Mouse (Mus musculus) neural tube, embryonic 14.5 days (tissue): ENCODE measurements around the gene Atxn7l1. TPM values are rescaled to one million over a fixed set of nuclear protein-coding genes. Genes with fewer than 3 reads are reported as not detected.

Source experiments
- ATAC-seq: fragments of 200-750 bp; cut with Nextera tagmentation; 2 replicates; pipeline ENCODE4 v1.8.0; 2017; ENCODE audit warnings: low read depth, mild to moderate bottlenecking, moderate TSS enrichment, moderate library complexity
- H3K27ac ChIP-seq: fragments of 300-500 bp; sonication (generic); 2 replicates; pipeline ENCODE4 v1.5.1; 2014; ENCODE audit warnings: low read depth, mild to moderate bottlenecking, control low read depth, low read length, moderate library complexity, mixed read lengths
- H3K27me3 ChIP-seq: fragments of 300-500 bp; sonication (generic); 2 replicates; pipeline ENCODE4 v1.6.1; 2014; ENCODE audit warnings: low read length; ENCODE audit not compliant: control insufficient read depth, insufficient read depth
- H3K36me3 ChIP-seq: fragments of 300-500 bp; sonication (generic); 2 replicates; pipeline ENCODE4 v1.6.1; 2014; ENCODE audit warnings: low read length, mixed read lengths; ENCODE audit not compliant: control insufficient read depth, insufficient read depth
- H3K4me1 ChIP-seq: fragments of 300-500 bp; sonication (generic); 2 replicates; pipeline ENCODE4 v1.6.1; 2014; ENCODE audit warnings: low read length; ENCODE audit not compliant: control insufficient read depth, insufficient read depth
- H3K4me2 ChIP-seq: fragments of 300-500 bp; sonication (generic); 2 replicates; pipeline ENCODE4 v1.6.1; 2014; ENCODE audit warnings: mild to moderate bottlenecking, low read depth, low read length, control low read depth
- H3K4me3 ChIP-seq: fragments of 300-500 bp; sonication (generic); 2 replicates; pipeline ENCODE4 v1.5.1; 2014; ENCODE audit warnings: low read depth, low read length, control low read depth, mixed read lengths
- H3K9ac ChIP-seq: fragments of 300-500 bp; sonication (generic); replicated peaks from 2 replicates; pipeline ENCODE4 v1.6.1; 2014; ENCODE audit warnings: low read depth, mild to moderate bottlenecking, control low read depth, low read length, mixed read lengths
- H3K9me3 ChIP-seq: fragments of 300-500 bp; sonication (generic); 2 replicates; pipeline ENCODE4 v1.6.1; 2016; ENCODE audit warnings: low read length; ENCODE audit not compliant: control insufficient read depth
- WGBS: fragments of 180-500 bp; shearing (Covaris S2); extraction: QIAGEN DNeasy Blood & Tissue Kit; methylation state at CpG from one replicate; pipeline ENCODE4 v1.1.7; 2014; 5-methylcytosine and 5-hydroxymethylcytosine counted together
- polyA plus RNA-seq: library from polyadenylated mRNA; unstranded; fragments of >200 nt; fragmentation: Nextera tagmentation; extraction: Ambion mirVana; gene quantifications from 2 replicates; pipeline ENCODE4 v1.2.1, GENCODE M21; 2014

The Atxn7l1 gene
- polyA plus RNA-seq, 1 experiment from 2014 or later, result 35.1 TPM

GRCm38 (mm10) chr12:33288746-33289145, 141.3 kb downstream of the Atxn7l1 start:
- H3K27me3 ChIP-seq, result no peaks in the 10 kb centered on the region
- WGBS, result 54% methylated on average over 2 of the region's 2 CpGs
- no peaks in the 10 kb centered on the region for H3K9me3 ChIP-seq
- no peak overlapping the region for H3K4me3 ChIP-seq
- peaks cover 18% of the 10 kb centered on the region; the same call in 1 of the 2 replicates for H3K4me1 ChIP-seq
- no peak overlapping the region for H3K4me2 ChIP-seq
- H3K27ac ChIP-seq, result peak overlapping the region; percentile 39; the same call in 1 of the 2 replicates
- H3K36me3 ChIP-seq, result no peaks in the 10 kb centered on the region
- ATAC-seq, result no peak
- no peak overlapping the region for H3K9ac ChIP-seq

GRCm38 (mm10) chr12:33302070-33302469, 154.6 kb downstream of the Atxn7l1 start:
- H3K4me3 ChIP-seq, result peak overlapping the region; percentile 23
- H3K4me2 ChIP-seq, result peak overlapping the region; percentile 63
- H3K27me3 ChIP-seq, result no peaks in the 10 kb centered on the region
- 0 out of 2 replicates have a peak overlapping the region, but pooled peaks have one; percentile 32 for H3K9ac ChIP-seq
- H3K9me3 ChIP-seq, result no peaks in the 10 kb centered on the region
- H3K4me1 ChIP-seq, result peaks cover 15% of the 10 kb centered on the region; the same call in 1 of the 2 replicates
- H3K27ac ChIP-seq, result no peak overlapping the region
- WGBS, result under 1% methylated on average over 14 of the region's 14 CpGs
- H3K36me3 ChIP-seq, result no peaks in the 10 kb centered on the region
- ATAC-seq, result peak; percentile 74

GRCm38 (mm10) chr12:33302523-33303383, 155.3 kb downstream of the Atxn7l1 start:
- Histone ChIP-seq H3K27me3 (no peaks in the 10 kb centered on the region), H3K9ac (0 out of 2 replicates have a peak overlapping the region, but pooled peaks have one; percentile 21), H3K4me2 (peak overlapping the region; percentile 63), H3K4me3 (peak overlapping the region; percentile 23), H3K9me3 (no peaks in the 10 kb centered on the region), H3K4me1 (peaks cover 15% of the 10 kb centered on the region; the same call in 1 of the 2 replicates), H3K27ac (no peak overlapping the region), H3K36me3 (no peaks in the 10 kb centered on the region)
- peak; percentile 78 for ATAC-seq
- under 1% methylated on average over 29 of the region's 29 CpGs for WGBS

GRCm38 (mm10) chr12:33303384-33303770, 155.9 kb downstream of the Atxn7l1 start:
- WGBS, result 2% methylated on average over 9 of the region's 9 CpGs
- Histone ChIP-seq H3K27ac (no peak overlapping the region), H3K4me3 (peak overlapping the region; percentile 23; the same call in 1 of the 2 replicates), H3K36me3 (no peaks in the 10 kb centered on the region), H3K4me2 (peak overlapping the region; percentile 63), H3K4me1 (peaks cover 15% of the 10 kb centered on the region; the same call in 1 of the 2 replicates), H3K27me3 (no peaks in the 10 kb centered on the region), H3K9ac (no peak overlapping the region), H3K9me3 (no peaks in the 10 kb centered on the region)
- peak; percentile 50; the same call in 1 of the 2 replicates for ATAC-seq

GRCm38 (mm10) chr12:33305106-33305505, 157.6 kb downstream of the Atxn7l1 start:
- H3K4me3 ChIP-seq, result no peak overlapping the region
- H3K4me2 ChIP-seq, result no peak overlapping the region
- no peak overlapping the region for H3K27ac ChIP-seq
- no peaks in the 10 kb centered on the region for H3K36me3 ChIP-seq
- 97% methylated on average over 9 of the region's 9 CpGs for WGBS
- no peak for ATAC-seq
- H3K27me3 ChIP-seq, result no peaks in the 10 kb centered on the region
- H3K9me3 ChIP-seq, result no peaks in the 10 kb centered on the region
- H3K4me1 ChIP-seq, result peaks cover 15% of the 10 kb centered on the region; the same call in 1 of the 2 replicates
- no peak overlapping the region for H3K9ac ChIP-seq

GRCm38 (mm10) chr12:33306476-33306875, 159.0 kb downstream of the Atxn7l1 start:
- H3K4me1 ChIP-seq, result peaks cover 13% of the 10 kb centered on the region; the same call in 1 of the 2 replicates
- H3K27me3 ChIP-seq, result no peaks in the 10 kb centered on the region
- H3K36me3 ChIP-seq, result no peaks in the 10 kb centered on the region
- no peak overlapping the region for H3K4me3 ChIP-seq
- H3K9ac ChIP-seq, result no peak overlapping the region
- H3K4me2 ChIP-seq, result no peak overlapping the region
- no peaks in the 10 kb centered on the region for H3K9me3 ChIP-seq
- 76% methylated on average over 4 of the region's 5 CpGs for WGBS
- H3K27ac ChIP-seq, result no peak overlapping the region
- ATAC-seq, result no peak

- Histone ChIP-seq H3K9ac (no peak overlapping the region), H3K4me2 (no peak overlapping the region), H3K4me1 (no peaks in the 10 kb centered on the region), H3K9me3 (no peaks in the 10 kb centered on the region), H3K36me3 (no peaks in the 10 kb centered on the region), H3K27ac (no peak overlapping the region), H3K4me3 (no peak overlapping the region), H3K27me3 (no peaks in the 10 kb centered on the region)
- WGBS, result 87% methylated on average over 7 of the region's 7 CpGs
- no peak for ATAC-seq
Observed at GRCm38 (mm10) chr12:33308668-33309067, 161.2 kb downstream of the Atxn7l1 start.

GRCm38 (mm10) chr12:33313828-33314671, 166.6 kb downstream of the Atxn7l1 start:
- no peaks in the 10 kb centered on the region for H3K36me3 ChIP-seq
- peak; percentile 58; the same call in 1 of the 2 replicates for ATAC-seq
- H3K4me1 ChIP-seq, result no peaks in the 10 kb centered on the region
- H3K27me3 ChIP-seq, result no peaks in the 10 kb centered on the region
- no peak overlapping the region for H3K4me3 ChIP-seq
- no peak overlapping the region for H3K9ac ChIP-seq
- no peak overlapping the region for H3K4me2 ChIP-seq
- H3K9me3 ChIP-seq, result no peaks in the 10 kb centered on the region
- 20% methylated on average over 14 of the region's 14 CpGs for WGBS
- no peak overlapping the region for H3K27ac ChIP-seq
